Mouse (Mus musculus) layer of hippocampus, postnatal 10 days (tissue): ENCODE data around the gene Lsm3. TPM values are rescaled to one million over a fixed set of nuclear protein-coding genes. Genes with fewer than 3 reads are reported as not detected.

Experiments
- DNase-seq, 2 experiments: peaks; one replicate each; pipeline ENCODE4 v3.0.0; 2021; ENCODE audit warnings: low spot score in 2 of 2
- total RNA-seq, 2 experiments: library from RNA; stranded (reverse); gene quantifications; 2 replicates each; pipeline ENCODE4 v1.2.3; 2021

Gene Lsm3
- total RNA-seq, 2 experiments from 2014 or later, result 45.7 to 52.1 TPM

DNA sequence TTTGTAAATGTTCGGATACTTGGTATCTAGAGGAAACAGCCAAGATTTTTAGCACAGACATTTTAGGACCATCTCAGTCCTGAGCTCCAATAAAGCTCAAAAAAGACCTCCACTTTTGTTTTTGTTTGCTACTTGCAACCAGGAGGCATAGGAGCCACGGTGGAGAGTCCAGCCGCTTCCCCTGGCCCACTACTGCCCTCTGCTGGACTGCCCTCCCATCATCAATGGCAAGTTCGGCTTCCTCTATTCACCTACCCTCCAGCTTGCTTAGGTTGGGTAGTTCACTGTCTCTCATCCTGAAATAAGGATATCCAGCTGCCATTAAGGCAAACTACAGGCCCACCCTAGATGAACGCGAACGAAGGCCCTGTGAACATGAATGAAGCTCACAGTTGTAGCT, 6.4 kb upstream of the Lsm3 start:
- peak; percentile 75 to 78 for DNase-seq

DNA sequence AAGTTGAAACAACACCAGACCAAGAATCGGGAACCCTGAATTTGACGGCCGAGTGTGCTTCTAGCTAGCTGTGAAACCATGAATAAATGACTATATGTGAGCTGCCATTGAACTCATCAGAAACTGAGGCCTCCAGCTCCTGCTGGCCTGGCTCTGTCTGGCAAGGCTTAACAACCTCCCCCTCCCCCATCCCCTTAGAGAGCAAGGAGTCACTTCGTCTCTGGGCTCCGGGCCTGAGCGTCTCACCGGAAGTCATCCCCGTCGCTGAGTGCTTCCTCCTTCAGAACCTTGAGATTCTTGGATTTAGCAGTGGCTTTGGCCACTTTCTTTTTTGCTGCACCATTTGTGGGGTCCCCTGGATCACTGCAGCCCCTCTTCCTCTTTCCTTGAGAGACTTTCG, 5.5 kb upstream of the Lsm3 start:
- no peak for DNase-seq

DNA sequence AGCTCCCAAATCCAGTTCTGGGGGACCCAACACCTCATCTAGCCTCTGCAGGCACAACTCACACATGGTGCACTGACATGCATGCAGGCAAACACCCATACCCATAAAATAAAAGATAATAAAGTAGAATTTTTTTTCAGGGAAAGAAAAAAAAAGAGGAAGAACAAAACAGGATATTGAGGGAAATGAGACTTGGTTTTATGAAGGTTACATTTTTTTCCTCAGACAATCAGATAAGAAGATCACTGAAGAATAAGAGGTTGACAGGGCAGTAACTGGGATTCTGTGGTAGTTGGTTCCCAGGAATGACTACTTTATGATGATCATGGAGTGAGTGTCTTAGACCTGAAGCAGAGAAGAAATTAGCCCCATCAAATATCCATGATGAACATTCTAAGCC, 1.6 kb upstream of the Lsm3 start:
- no peak for DNase-seq

DNA sequence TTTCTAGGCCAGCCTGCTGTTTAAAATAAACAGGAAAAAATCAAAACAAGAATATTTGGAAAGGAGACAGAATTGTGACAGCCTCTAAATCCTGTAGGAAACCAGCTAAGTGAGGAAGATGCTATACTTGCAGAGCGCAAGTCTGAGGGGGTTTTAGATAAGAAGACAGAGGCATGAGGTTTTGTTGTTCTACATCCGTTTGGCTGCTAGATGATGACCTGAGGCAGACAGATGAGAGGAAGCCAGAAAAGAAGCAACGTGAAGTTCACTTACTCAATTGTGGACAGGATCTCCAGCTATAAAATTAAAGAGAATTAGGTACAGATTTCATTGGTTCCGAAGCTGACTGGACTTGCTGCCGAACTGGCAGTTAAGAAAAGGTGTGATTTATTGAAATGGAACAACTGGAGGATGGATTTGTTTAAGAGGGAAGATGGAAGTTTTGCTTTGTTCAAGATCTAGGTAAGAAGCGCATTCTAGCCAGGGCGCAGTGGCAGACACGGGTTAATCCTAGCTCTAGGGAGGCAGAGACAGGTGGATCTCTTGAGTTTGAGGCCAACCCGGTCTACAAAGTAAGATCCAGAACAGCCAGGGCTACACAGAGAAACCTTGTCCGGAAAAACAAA, 878 bp upstream of the Lsm3 start:
- no peak for DNase-seq

- DNase-seq, result no peak
Observed at GRCm38 (mm10) chr6:91518454-91519020, 2.8 kb downstream of the Lsm3 start.

GRCm38 (mm10) chr6:91522816-91523215, 7.1 kb downstream of the Lsm3 start:
- no peak for DNase-seq

DNA sequence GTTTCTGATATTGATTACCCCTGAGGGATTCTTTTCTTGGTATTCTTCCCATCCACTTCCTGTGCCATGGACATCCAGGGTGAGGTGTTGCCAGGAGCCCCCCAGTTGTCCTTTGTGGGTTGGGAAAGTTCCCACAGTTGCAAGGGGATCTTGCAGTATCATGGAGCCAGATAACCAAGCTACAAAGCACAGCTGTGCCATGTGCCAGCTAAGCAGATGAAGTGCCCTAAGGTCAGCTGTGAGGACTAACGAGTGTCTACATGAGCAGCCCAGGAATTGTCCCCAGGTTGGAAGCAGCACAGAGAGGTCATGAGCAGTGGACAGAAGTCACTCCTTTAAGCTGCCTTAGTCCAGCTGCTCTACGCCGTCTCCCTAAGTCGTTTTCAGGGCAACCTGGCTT, 9.8 kb downstream of the Lsm3 start:
- no peak for DNase-seq

DNA sequence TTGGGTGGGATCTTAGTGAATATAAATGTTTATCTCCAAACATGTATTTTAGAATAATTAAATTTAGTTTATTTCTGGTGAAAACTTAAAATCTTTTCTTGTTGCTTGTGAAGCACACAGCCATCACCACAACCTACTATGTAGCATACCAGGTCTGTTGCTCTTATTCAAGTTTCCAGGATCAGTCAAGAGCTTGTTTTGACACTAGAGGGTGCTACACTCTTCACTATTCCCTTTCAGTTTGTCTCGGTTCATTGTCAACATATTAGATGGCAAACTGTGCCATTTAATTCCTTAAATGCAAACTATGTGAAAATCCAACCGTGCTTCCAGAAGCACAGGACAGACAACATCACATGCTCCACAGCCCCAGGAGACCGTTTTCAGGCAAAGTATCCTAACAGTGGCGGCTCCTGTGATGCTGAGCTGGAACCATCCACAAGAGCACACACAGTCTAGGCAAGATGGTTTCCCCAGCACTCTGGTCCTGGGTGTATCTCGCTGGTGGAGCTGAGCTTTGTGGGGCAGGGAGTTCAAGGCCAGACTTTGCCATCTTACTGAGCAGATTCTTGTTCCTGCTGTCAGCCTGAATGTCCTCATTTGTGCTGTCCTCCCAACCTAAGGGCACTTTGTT, 11.6 kb downstream of the Lsm3 start:
- DNase-seq, result no peak

- DNase-seq, result no peak
Observed at GRCm38 (mm10) chr6:91528265-91528664, 12.5 kb downstream of the Lsm3 start.

DNA sequence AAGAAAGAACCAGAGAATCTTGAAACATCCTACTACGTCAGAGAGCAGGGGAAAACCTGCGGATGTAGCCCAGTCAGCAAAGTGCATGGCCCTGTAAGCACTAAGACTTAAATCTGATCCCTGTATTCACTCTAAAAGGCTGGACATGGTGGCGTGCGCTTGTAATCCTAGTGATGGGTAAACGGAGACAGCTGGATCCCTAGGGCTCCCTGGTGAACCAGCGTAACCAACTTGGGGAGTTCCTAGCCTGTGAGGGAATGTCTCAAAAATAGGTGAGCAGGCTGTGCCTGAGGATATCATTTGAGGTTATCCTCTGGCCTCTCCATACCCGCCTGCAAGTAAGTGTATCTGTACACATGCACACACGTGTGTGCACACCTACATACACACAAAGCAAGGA, 14.9 kb downstream of the Lsm3 start:
- no peak for DNase-seq

DNA sequence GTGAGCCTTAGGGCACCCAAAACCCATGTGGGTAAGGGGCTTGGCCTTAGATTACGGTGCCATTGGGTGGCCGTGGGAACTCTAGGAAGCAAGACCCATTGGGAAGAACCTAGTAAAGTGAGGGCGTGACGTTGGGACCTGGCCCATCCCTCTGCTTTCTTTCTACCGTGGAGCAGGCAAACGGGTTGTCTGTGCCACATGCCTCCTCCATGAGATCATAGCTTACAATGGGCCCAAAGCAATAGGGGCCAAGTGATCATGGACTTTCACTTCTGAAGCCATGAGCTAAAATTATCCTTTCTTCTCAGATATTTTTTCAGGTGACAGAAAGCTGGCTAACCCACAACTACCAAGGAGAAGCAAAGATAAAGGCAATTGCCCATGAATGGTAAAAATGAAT, 15.5 kb downstream of the Lsm3 start:
- no peak for DNase-seq

GRCm38 (mm10) chr6:91532661-91533060, 16.9 kb downstream of the Lsm3 start:
- no peak for DNase-seq

DNA sequence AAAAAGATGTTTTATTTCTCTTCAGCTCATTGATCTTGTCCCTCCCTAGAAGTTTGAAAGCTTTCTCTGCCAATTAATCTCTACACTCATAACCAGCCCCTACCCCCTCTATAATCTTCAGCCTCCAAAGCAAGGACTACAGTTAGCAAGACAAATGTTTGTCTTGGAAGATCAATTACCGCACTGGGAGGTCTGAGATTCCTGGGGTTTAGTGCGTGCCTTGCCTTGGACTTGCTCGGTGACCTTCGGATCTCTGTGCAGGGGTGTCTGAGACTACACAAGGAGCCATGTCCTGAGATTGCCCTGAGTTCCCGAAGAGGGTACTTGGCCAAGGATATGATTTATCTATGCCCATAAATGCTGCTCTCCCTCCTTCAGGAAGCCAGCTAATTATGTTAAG, 17.6 kb downstream of the Lsm3 start:
- no peak for DNase-seq

- DNase-seq, result no peak
Observed at GRCm38 (mm10) chr6:91533771-91534170, 18.0 kb downstream of the Lsm3 start.

GRCm38 (mm10) chr6:91534268-91534667, 18.5 kb downstream of the Lsm3 start:
- DNase-seq, result no peak

- DNase-seq, result no peak
Observed at GRCm38 (mm10) chr6:91535231-91535630, 19.5 kb downstream of the Lsm3 start.

- DNase-seq, result no peak
Observed at GRCm38 (mm10) chr6:91536047-91536765, 20.5 kb downstream of the Lsm3 start.

GRCm38 (mm10) chr6:91541276-91541675, 25.5 kb downstream of the Lsm3 start:
- no peak for DNase-seq

- DNase-seq, result no peak
Observed at GRCm38 (mm10) chr6:91543056-91543455, 27.3 kb downstream of the Lsm3 start.

- DNase-seq, result no peak
Observed at GRCm38 (mm10) chr6:91546241-91546884, 30.6 kb downstream of the Lsm3 start.

DNA sequence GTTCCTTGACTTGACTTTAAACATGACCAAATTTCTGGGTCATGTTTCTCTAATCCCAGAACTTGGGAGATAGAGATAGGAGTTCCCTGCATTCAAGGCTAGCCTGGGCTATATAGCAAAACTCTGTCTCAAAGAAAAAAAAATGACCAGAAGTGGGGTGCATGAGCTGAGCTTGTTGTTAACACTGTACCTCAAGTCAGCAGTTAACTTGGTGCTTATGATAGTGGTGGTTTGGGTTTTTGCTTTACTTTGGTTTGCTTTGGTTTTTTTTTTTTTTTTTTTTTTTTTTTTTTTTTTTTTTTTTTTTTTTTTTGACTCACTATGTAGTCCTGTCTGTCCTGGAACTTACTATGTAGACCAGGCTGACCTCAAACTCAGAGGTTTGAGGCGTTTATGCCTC, 31.6 kb downstream of the Lsm3 start:
- no peak for DNase-seq

DNA sequence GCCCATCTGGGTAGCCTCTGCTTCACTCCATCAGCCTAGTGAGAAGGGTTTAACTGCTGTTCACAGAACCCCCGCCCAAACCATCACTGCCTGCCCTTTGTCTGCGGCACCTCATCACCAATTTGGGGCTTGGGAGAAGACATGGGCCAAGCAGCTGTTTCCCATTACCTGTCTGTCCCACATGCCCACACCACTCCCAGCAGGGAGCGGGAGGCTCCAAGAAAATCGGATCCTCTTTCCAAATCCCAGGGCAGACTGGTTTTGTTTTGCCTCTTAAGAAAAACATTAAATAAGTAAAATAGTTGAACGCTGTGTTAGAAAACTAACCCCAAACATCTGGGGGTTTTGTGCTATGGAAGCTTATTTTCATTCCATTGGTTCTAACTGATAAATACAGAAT, 33.9 kb downstream of the Lsm3 start:
- DNase-seq, result no peak
